Mouse (Mus musculus): ENCODE data around the gene Dab1. TPM values are rescaled to one million over a fixed set of nuclear protein-coding genes. Genes with fewer than 3 reads are reported as not detected.

Dab1 gene
- total RNA-seq, 2 experiments from 2014 or later, result 159 to 164 TPM

GRCm38 (mm10) chr4:104217336-104217735, 598.2 kb downstream of the Dab1 start:
- intact Hi-C loops (cut with DNase I), result no loop called here
- DNase-seq, result no peak

GRCm38 (mm10) chr4:104218765-104219164, 599.6 kb downstream of the Dab1 start:
- intact Hi-C loops (cut with DNase I), result no loop called here

GRCm38 (mm10) chr4:104220099-104220498, 600.9 kb downstream of the Dab1 start:
- intact Hi-C loops (cut with DNase I), result no loop called here
- no peak for DNase-seq

More at GRCm38 (mm10) chr4:104218765-104219164, 599.6 kb downstream of the Dab1 start:
- DNase-seq, result peak; percentile 36

GRCm38 (mm10) chr4:104229296-104229695, 610.1 kb downstream of the Dab1 start:
- no peak for DNase-seq
- intact Hi-C loops (cut with DNase I), result no loop called here

GRCm38 (mm10) chr4:104246506-104246905, 627.3 kb downstream of the Dab1 start:
- intact Hi-C loops (cut with DNase I), result no loop called here
- DNase-seq, result no peak

- DNase-seq, result no peak
- intact Hi-C loops (cut with DNase I), result no loop called here
Measured at GRCm38 (mm10) chr4:104249462-104249861, 630.3 kb downstream of the Dab1 start.

GRCm38 (mm10) chr4:104257776-104258175, 638.6 kb downstream of the Dab1 start:
- DNase-seq, result no peak
- intact Hi-C loops (cut with DNase I), result no loop called here

- intact Hi-C loops (cut with DNase I), result no loop called here
- no peak for DNase-seq
Measured at GRCm38 (mm10) chr4:104269422-104270172, 650.4 kb downstream of the Dab1 start.

- intact Hi-C loops (cut with DNase I), result no loop called here
- no peak for DNase-seq
Measured at GRCm38 (mm10) chr4:104270173-104270557, 651.0 kb downstream of the Dab1 start.

- intact Hi-C loops (cut with DNase I), result no loop called here
- no peak for DNase-seq
Measured at GRCm38 (mm10) chr4:104275260-104275659, 656.1 kb downstream of the Dab1 start.

- no peak for DNase-seq
- intact Hi-C loops (cut with DNase I), result no loop called here
Measured at GRCm38 (mm10) chr4:104276916-104277315, 657.8 kb downstream of the Dab1 start.

- DNase-seq, result peak; percentile 44
Measured at GRCm38 (mm10) chr4:104281518-104281917, 662.4 kb downstream of the Dab1 start.

GRCm38 (mm10) chr4:104283906-104284305, 664.7 kb downstream of the Dab1 start:
- no peak for DNase-seq
- intact Hi-C loops (cut with DNase I), result no loop called here

More at GRCm38 (mm10) chr4:104281518-104281917, 662.4 kb downstream of the Dab1 start:
- intact Hi-C loops (cut with DNase I), result no loop called here

- no peak for DNase-seq
- intact Hi-C loops (cut with DNase I), result no loop called here
Measured at GRCm38 (mm10) chr4:104288401-104288800, 669.2 kb downstream of the Dab1 start.

GRCm38 (mm10) chr4:104301764-104302163, 682.6 kb downstream of the Dab1 start:
- intact Hi-C loops (cut with DNase I), result no loop called here
- no peak for DNase-seq

GRCm38 (mm10) chr4:104302996-104303652, 684.0 kb downstream of the Dab1 start:
- intact Hi-C loops (cut with DNase I), result no loop called here
- no peak for DNase-seq

- no peak for DNase-seq
- intact Hi-C loops (cut with DNase I), result no loop called here
Measured at GRCm38 (mm10) chr4:104307781-104308180, 688.6 kb downstream of the Dab1 start.

GRCm38 (mm10) chr4:104326221-104326620, 707.1 kb downstream of the Dab1 start:
- DNase-seq, result no peak
- intact Hi-C loops (cut with DNase I), result no loop called here

GRCm38 (mm10) chr4:104331896-104332295, 712.7 kb downstream of the Dab1 start:
- DNase-seq, result no peak
- intact Hi-C loops (cut with DNase I), result no loop called here

GRCm38 (mm10) chr4:104332399-104332798, 713.2 kb downstream of the Dab1 start:
- intact Hi-C loops (cut with DNase I), result no loop called here
- no peak for DNase-seq

- intact Hi-C loops (cut with DNase I), result no loop called here
Measured at GRCm38 (mm10) chr4:104337279-104337678, 718.1 kb downstream of the Dab1 start.

GRCm38 (mm10) chr4:104338382-104338781, 719.2 kb downstream of the Dab1 start:
- intact Hi-C loops (cut with DNase I), result no loop called here

More at GRCm38 (mm10) chr4:104337279-104337678, 718.1 kb downstream of the Dab1 start:
- no peak for DNase-seq

More at GRCm38 (mm10) chr4:104338382-104338781, 719.2 kb downstream of the Dab1 start:
- DNase-seq, result no peak

Measured in left cerebral cortex, postnatal 4 days (tissue).